9 mouse cellular contexts compared by ENCODE assay signal in the genomic region with DNA sequence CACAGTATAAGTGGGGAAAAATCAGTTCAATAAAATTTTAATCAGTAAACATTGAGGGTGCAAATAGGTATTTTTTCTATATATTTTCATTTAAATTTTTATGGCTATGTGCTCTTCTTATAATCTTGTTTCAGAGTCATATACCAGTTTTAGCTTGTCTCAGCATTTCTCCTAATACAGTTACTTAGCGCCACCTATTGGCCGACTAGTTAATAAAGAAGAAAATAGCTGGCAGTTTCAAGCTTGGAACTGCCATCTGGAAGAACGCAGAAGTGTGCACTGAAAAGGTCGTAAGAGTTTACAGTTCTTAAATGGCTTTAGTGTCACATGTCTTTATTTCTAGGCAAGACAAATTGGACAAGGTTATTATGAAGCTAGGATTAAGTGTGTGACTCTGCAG.
DNase-seq lines count a peak whose midpoint lies in the region; ATAC-seq and TF ChIP-seq lines count a peak whose summit lies in the region.
"Had no signal": no experiment of that assay in that cellular context is flagged by ENCODE, and none has a peak within 500 bp of the region (broad histone marks: within the 10 kb centered on the region; RNA-seq: fewer than 3 reads in every experiment).

No protein-coding gene starts in this region.

- H3K4me1 ChIP-seq in heart, embryonic 10.5 days = 0 out of 2 replicates have a peak, but pooled peaks cover 2% of the 10 kb centered on the region
- no peaks in the 10 kb centered on the region for H3K4me1 ChIP-seq in forebrain, embryonic 14.5 days (ENCODE audit: control insufficient read depth, insufficient read depth, low read length)
- H3K4me1 ChIP-seq in neural tube, embryonic 14.5 days (ENCODE audit: control insufficient read depth, insufficient read depth, low read length) = no peaks in the 10 kb centered on the region

- peak; percentile 65 for TF ChIP-seq CTCF in Patski (IDR thresholded peaks at IDR 0.05)
- peak; percentile 85 for TF ChIP-seq CTCF in left cerebral cortex, adult 2 months (IDR thresholded peaks at IDR 0.05)

- CTCF ChIA-PET in Patski (lab: Charles Lee) = interaction anchor here (0.7 to 2.7 kb wide), 14 partner anchors 9 to 1171 kb away, joined by 3 to 13 read pairs (median 5); partner anchors contain the start of genes Abhd13 and Lig4

- intact Hi-C loops in left cerebral cortex, adult 2 months (cut with DNase I) = loop anchor here (2.0 to 10.0 kb wide), 4 partner anchors 172 to 358 kb away; no protein-coding TSS in a partner anchor

- H3K36me3 ChIP-seq in heart, embryonic 10.5 days = no peaks in the 10 kb centered on the region
- no peaks in the 10 kb centered on the region for H3K36me3 ChIP-seq in forebrain, embryonic 14.5 days (ENCODE audit: control insufficient read depth, insufficient read depth, low read length)
- H3K36me3 ChIP-seq in neural tube, embryonic 14.5 days (ENCODE audit: control insufficient read depth, insufficient read depth, low read length) = no peaks in the 10 kb centered on the region
- H3K36me3 ChIP-seq: limb, embryonic 12.5 days had no signal

- in situ Hi-C loops in Patski (cut with MboI; ENCODE audit: low pct_unique_long_range_greater_than_20kb) = loop anchor here (5.0 kb wide), 2 partner anchors 350 to 425 kb away; partner anchors contain the start of genes Abhd13 and Lig4

- POLR2A ChIA-PET in Patski (lab: Charles Lee) = interaction anchor here (0.6 kb wide), 1 partner anchor 173 kb away, joined by 4 read pairs; no protein-coding TSS in a partner anchor

- H3K27me3 ChIP-seq in heart, embryonic 10.5 days (ENCODE audit: insufficient read depth, poor library complexity, severe bottlenecking) = no peaks in the 10 kb centered on the region
- H3K27me3 ChIP-seq in Patski = peaks cover 64% of the 10 kb centered on the region
- no peaks in the 10 kb centered on the region for H3K27me3 ChIP-seq in forebrain, embryonic 14.5 days (replicated peaks; ENCODE audit: control insufficient read depth, insufficient read depth, low read length)
- no peaks in the 10 kb centered on the region for H3K27me3 ChIP-seq in neural tube, embryonic 14.5 days (ENCODE audit: control insufficient read depth, insufficient read depth, low read length)

- no peaks in the 10 kb centered on the region for H3K9me3 ChIP-seq in heart, embryonic 10.5 days
- no peaks in the 10 kb centered on the region for H3K9me3 ChIP-seq in forebrain, embryonic 14.5 days (replicated peaks; ENCODE audit: control insufficient read depth, low read length)
- no peaks in the 10 kb centered on the region for H3K9me3 ChIP-seq in neural tube, embryonic 14.5 days (ENCODE audit: control insufficient read depth, low read length)
- H3K9me3 ChIP-seq: limb, embryonic 12.5 days had no signal

- no peak overlapping the region for H3K4me2 ChIP-seq in forebrain, embryonic 14.5 days (ENCODE audit: low read length)
- H3K4me2 ChIP-seq in neural tube, embryonic 14.5 days (ENCODE audit: low read depth, low read length) = no peak overlapping the region
- H3K4me2 ChIP-seq: limb, embryonic 12.5 days had no signal

- H3K9ac ChIP-seq in forebrain, embryonic 14.5 days (ENCODE audit: low read length) = no peak overlapping the region
- no peak overlapping the region for H3K9ac ChIP-seq in neural tube, embryonic 14.5 days (replicated peaks; ENCODE audit: low read depth, low read length)
- H3K9ac ChIP-seq: limb, embryonic 12.5 days had no signal

- ATAC-seq in Patski = no peak
- ATAC-seq in forebrain, embryonic 14.5 days = peak; percentile 37
- peak; percentile 9; the same call in 1 of the 2 replicates for ATAC-seq in neural tube, embryonic 14.5 days (ENCODE audit: low read depth)

- no peak overlapping the region for H3K27ac ChIP-seq in heart, embryonic 10.5 days
- H3K27ac ChIP-seq in forebrain, embryonic 14.5 days (ENCODE audit: low read depth, low read length) = no peak overlapping the region
- no peak overlapping the region for H3K27ac ChIP-seq in left cerebral cortex, adult 2 months
- H3K27ac ChIP-seq in neural tube, embryonic 14.5 days (ENCODE audit: low read depth, low read length) = no peak overlapping the region
- H3K27ac ChIP-seq: limb, embryonic 12.5 days had no signal

- WGBS in heart, embryonic 10.5 days = 24% methylated on average over 4 of the region's 4 CpGs
- WGBS in forebrain, embryonic 14.5 days = 9% methylated on average over 4 of the region's 4 CpGs
- WGBS in neural tube, embryonic 14.5 days = 5% methylated on average over 4 of the region's 4 CpGs

- DNase-seq in heart, adult 8-10 months (ENCODE audit: low spot score) = peak; percentile 46
- DNase-seq in heart, embryonic 10.5 days (ENCODE audit: low spot score) = no peak
- DNase-seq in 416B (ENCODE audit: low read depth) = peak; percentile 65
- DNase-seq in Patski (ENCODE audit: low read depth, low spot score) = no peak
- DNase-seq in forebrain, embryonic 14.5 days (ENCODE audit: low spot score) = peak; percentile 94
- DNase-seq in left cerebral cortex, adult 2 months (ENCODE audit: extremely low spot score in 1 of 2, low spot score in 2 of 2) = no peak
- no peak for DNase-seq in urinary bladder, postnatal 4 days (ENCODE audit: low spot score in 2 of 2)

- no peak overlapping the region for H3K4me3 ChIP-seq in heart, embryonic 10.5 days
- H3K4me3 ChIP-seq in forebrain, embryonic 14.5 days (ENCODE audit: low read depth, low read length) = no peak overlapping the region
- H3K4me3 ChIP-seq in left cerebral cortex, adult 2 months = no peak overlapping the region
- no peak overlapping the region for H3K4me3 ChIP-seq in neural tube, embryonic 14.5 days (ENCODE audit: low read depth, low read length)
- H3K4me3 ChIP-seq: limb, embryonic 12.5 days had no signal

Comparison
In these comparisons a context has a peak if more than half of its experiments do, and no peak if none do; other contexts are left out.
1. DNase-seq: peak in heart, adult 8-10 months (single experiment), 416B (single experiment) and forebrain, embryonic 14.5 days (single experiment); none in heart, embryonic 10.5 days (single experiment), Patski (single experiment), left cerebral cortex, adult 2 months (0 of 2) and urinary bladder, postnatal 4 days (0 of 2).